Mouse (Mus musculus): ENCODE data around the gene Specc1l. TPM values are rescaled to one million over a fixed set of nuclear protein-coding genes. Genes with fewer than 3 reads are reported as not detected.

The Specc1l gene
- polyA plus RNA-seq (2015; fragmentation: Nextera tagmentation; extraction: Ambion mirVana), result 28.3 and 31.7 TPM in 2 replicates

DNA sequence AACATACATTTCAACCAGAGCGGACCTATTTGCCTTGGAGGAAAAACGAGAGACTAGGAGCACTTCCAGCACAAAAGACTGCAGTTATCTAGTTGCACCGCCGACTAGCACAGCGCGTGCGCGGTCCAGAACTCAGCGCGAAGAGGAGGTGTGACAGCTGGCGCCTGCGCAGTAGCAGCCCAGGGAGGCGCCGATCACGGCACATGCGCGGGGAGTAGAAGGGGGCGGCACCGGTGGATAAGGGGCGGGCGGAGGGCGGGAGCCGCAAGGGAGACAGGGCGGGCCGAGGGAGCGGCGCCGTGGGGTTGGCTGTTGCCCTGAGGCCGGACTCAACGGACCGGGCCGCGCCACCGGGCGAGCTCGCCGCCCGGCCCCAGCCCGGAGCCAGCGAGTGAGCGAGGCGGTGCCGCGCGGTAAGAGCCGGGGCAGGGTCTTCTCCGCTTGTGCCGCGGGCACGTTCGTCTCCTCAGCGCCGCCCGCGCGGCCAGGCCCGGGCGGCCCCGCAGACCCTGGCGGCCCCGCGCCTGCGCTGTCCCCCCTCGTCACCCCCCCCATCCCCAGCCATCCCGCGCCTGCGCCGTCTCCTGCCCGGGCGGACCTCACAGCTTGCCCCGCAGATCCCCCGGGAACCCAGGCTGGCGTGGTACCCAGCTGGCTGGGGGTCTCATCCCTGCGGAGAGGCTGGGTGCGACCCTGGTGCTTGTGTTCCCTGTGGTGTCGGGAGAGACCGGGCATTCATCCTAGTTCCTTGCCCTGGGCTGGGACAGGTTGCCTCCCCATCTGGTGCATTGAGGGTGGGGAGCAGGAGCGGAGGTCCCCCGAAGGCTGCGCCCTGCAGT, at the start of gene Specc1l:
Gene Specc1l (plus strand): TSS at position 267 of the 839 bp plus-strand sequence.
- Histone ChIP-seq H3K9ac (peak within 1 kb of the TSS; percentile 89), H3K4me1 (peaks cover 5% of the 10 kb centered on the region), H3K36me3 (no peaks in the 10 kb centered on the region), H3K27me3 (no peaks in the 10 kb centered on the region), H3K4me3 (peak within 1 kb of the TSS; percentile 90), H3K4me2 (peak within 1 kb of the TSS; percentile 55), H3K27ac (peak within 1 kb of the TSS; percentile 99), H3K9me3 (no peaks in the 10 kb centered on the region)
- ATAC-seq (ENCODE audit: insufficient number of reproducible peaks, low FRiP score, low TSS enrichment, low read depth), result peak; percentile 98
- WGBS, result under 1% methylated on average over 79 of the region's 80 CpGs

DNA sequence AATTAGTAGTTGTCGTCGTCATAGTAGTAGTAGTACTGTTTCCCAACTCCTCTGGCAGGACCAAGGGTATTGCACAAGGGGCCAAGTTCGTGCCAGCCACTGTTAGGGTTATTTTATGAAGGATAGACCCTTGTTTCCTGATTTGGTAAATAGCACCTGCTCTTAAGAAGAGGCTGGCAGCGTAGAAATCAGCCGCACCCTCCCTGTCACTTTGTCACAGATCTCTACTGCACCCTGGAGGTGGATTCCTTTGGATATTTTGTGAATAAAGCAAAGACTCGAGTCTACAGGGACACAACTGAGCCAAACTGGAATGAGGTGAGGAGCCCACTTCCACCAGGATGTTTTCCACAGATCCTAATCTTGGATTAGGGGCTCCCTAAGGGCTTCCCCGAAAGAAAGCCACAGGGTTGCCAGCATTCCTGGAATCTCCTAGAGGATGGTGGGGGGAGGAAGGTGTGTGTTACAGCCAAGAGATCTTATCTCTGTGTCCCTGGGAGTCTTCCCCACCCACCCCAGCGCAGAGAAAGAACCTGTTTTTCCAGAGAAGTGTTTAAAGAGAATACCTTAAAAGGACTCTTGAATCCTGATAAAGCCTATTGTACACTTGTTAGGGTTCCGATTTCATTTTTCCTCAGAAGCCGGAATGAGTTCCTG, 45.9 kb upstream of the Specc1l start:
- ATAC-seq (ENCODE audit: insufficient number of reproducible peaks, low FRiP score, low TSS enrichment, low read depth), result no peak
- H3K4me2 ChIP-seq, result no peak overlapping the region
- H3K4me1 ChIP-seq, result 0 out of 2 replicates have a peak, but pooled peaks cover 3% of the 10 kb centered on the region
- 0 out of 2 replicates have a peak overlapping the region, but pooled peaks have one; percentile 29 for H3K27ac ChIP-seq
- H3K9ac ChIP-seq, result no peak overlapping the region
- H3K4me3 ChIP-seq, result no peak overlapping the region
- no peaks in the 10 kb centered on the region for H3K9me3 ChIP-seq
- H3K27me3 ChIP-seq, result no peaks in the 10 kb centered on the region
- WGBS, result 66% methylated on average over 10 of the region's 10 CpGs
- peaks cover 65% of the 10 kb centered on the region for H3K36me3 ChIP-seq

DNA sequence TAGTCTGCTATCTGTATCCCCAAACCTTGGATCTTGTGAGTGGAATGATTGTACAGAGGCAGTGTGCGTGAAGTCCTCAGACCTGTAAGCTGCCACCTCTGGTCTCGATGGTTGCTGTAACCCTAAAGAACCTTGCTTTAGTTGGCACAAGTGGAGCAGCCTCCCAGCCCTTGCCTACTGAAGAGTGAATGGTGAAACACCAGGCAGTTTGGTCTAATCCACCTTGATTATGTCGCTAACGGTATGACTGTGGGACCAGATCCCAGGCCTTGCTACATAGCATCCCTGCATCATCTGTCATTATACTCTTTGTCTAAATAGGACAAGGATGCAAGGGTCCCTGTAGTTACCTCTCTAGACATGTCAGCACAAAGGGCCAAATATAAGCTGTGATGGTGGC, 45.3 kb upstream of the Specc1l start:
- peaks cover 66% of the 10 kb centered on the region for H3K36me3 ChIP-seq
- no peak overlapping the region for H3K9ac ChIP-seq
- H3K4me3 ChIP-seq, result no peak overlapping the region
- 0 out of 2 replicates have a peak overlapping the region, but pooled peaks have one; percentile 29 for H3K27ac ChIP-seq
- no peak overlapping the region for H3K4me2 ChIP-seq
- H3K27me3 ChIP-seq, result no peaks in the 10 kb centered on the region
- WGBS, result 80% methylated on average over 4 of the region's 4 CpGs
- ATAC-seq (ENCODE audit: insufficient number of reproducible peaks, low FRiP score, low TSS enrichment, low read depth), result no peak
- 0 out of 2 replicates have a peak, but pooled peaks cover 3% of the 10 kb centered on the region for H3K4me1 ChIP-seq
- H3K9me3 ChIP-seq, result no peaks in the 10 kb centered on the region

DNA sequence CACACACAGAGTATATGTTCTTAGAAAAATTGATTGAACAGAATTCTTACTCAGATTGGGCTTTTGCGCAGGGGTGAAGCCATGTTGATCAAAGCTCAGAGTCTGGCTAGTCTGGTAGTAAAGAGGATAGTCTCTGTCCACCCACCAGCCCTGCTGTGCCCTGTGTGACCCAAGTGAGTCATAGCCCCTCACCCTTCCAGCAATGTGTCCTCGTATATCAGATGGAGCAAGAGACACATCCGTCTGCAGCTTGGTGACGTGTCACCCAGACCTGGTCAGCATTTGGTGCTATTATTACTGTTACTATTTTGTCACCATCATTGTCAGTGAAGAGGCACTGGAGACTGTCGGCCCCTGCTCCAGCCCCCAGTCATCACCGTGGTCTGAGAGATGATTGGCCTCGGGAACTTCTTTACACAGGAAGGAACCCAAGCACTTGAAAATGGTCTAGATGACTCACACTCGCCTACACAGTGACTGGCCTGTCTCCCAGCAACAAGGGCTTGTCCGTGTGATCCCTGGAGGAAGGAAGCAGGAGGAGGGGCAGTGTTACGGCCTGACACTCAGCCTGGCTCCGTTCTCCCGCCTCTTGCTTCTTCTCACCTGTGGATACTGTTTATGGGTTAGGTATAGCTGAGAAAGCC, 41.5 kb upstream of the Specc1l start:
- no peak overlapping the region for H3K4me2 ChIP-seq
- H3K27me3 ChIP-seq, result no peaks in the 10 kb centered on the region
- H3K9ac ChIP-seq, result no peak overlapping the region
- no peak overlapping the region for H3K4me3 ChIP-seq
- H3K9me3 ChIP-seq, result no peaks in the 10 kb centered on the region
- 0 out of 2 replicates have a peak, but pooled peaks cover 3% of the 10 kb centered on the region for H3K4me1 ChIP-seq
- WGBS, result 75% methylated on average over 12 of the region's 12 CpGs
- ATAC-seq (ENCODE audit: insufficient number of reproducible peaks, low FRiP score, low TSS enrichment, low read depth), result no peak
- no peak overlapping the region for H3K27ac ChIP-seq
- H3K36me3 ChIP-seq, result peaks cover 63% of the 10 kb centered on the region

DNA sequence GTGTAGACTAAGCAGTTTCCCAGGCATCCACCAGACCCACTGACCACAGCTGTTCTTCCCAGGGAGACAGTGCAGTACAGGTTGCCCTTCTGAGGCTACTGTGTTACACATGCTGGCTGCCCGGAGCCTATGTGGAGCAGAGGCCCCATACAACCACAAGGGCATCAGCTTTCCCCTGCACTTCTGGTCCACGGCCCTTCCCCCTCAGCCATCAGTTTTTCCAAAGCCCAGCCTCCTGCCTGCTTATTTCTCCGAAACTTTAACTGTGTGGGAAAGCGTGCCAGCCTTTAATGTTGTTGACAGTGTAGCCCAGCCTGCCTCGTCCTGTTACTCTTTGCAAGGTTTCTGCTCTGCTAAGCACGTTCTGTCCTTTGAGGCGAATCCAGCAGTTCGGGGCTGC, 38.8 kb upstream of the Specc1l start:
- 70% methylated on average over 8 of the region's 8 CpGs for WGBS
- Histone ChIP-seq H3K4me3 (no peak overlapping the region), H3K9me3 (no peaks in the 10 kb centered on the region), H3K9ac (no peak overlapping the region), H3K27me3 (no peaks in the 10 kb centered on the region), H3K4me2 (no peak overlapping the region), H3K27ac (no peak overlapping the region), H3K36me3 (peaks cover 77% of the 10 kb centered on the region), H3K4me1 (0 out of 2 replicates have a peak, but pooled peaks cover 3% of the 10 kb centered on the region)
- no peak for ATAC-seq (ENCODE audit: insufficient number of reproducible peaks, low FRiP score, low TSS enrichment, low read depth)

DNA sequence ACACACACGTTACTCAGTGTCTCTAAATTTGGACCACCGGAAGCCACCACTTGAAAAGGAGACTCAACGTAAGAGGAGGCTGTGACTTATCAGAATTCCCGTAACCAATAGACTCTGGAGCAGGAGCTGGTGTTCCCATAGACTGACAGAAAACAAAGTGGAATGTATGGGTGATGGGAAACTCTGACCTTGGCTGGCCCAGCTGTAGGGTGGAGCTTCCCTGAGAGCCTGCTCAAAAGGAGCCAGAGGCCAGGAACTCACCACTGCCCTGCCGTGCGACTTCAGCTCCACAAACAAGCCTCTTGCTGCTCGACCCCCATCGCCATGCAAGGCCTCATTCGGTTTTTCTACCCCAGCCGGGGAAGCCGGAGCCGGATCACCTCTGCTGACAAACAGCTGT, 38.2 kb upstream of the Specc1l start:
- WGBS, result 80% methylated on average over 12 of the region's 12 CpGs

DNA sequence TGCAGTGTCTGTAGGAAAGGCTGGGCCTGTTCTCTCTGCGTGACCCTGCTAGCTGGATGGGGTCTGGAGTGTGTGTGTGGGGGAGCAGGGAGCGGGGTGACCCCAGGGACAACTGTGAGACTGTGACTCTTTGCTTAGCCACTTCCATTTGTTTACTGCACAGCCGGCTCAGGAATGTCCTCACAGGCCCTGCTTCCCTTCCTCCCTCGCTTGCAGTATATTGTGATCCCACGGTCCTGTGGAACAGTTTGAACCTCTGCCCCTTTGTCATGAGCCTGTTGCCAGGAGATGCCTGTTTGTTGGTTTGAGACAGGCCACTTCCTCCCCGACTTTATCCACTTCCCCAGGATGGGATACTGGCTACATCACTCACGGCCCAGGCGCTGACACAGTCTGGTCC, 35.4 kb upstream of the Specc1l start:
- Histone ChIP-seq H3K27ac (no peak overlapping the region), H3K27me3 (no peaks in the 10 kb centered on the region), H3K4me3 (no peak overlapping the region), H3K36me3 (peaks cover 87% of the 10 kb centered on the region), H3K9me3 (no peaks in the 10 kb centered on the region), H3K4me2 (no peak overlapping the region), H3K9ac (no peak overlapping the region), H3K4me1 (no peaks in the 10 kb centered on the region)
- 80% methylated on average over 8 of the region's 8 CpGs for WGBS
- no peak for ATAC-seq (ENCODE audit: insufficient number of reproducible peaks, low FRiP score, low TSS enrichment, low read depth)

More for the DNA sequence above, 38.2 kb upstream of the Specc1l start:
- Histone ChIP-seq H3K27me3 (no peaks in the 10 kb centered on the region), H3K27ac (no peak overlapping the region), H3K4me3 (no peak overlapping the region), H3K9ac (no peak overlapping the region), H3K36me3 (peaks cover 78% of the 10 kb centered on the region), H3K4me2 (no peak overlapping the region), H3K9me3 (no peaks in the 10 kb centered on the region), H3K4me1 (0 out of 2 replicates have a peak, but pooled peaks cover 3% of the 10 kb centered on the region)
- ATAC-seq (ENCODE audit: insufficient number of reproducible peaks, low FRiP score, low TSS enrichment, low read depth), result no peak

DNA sequence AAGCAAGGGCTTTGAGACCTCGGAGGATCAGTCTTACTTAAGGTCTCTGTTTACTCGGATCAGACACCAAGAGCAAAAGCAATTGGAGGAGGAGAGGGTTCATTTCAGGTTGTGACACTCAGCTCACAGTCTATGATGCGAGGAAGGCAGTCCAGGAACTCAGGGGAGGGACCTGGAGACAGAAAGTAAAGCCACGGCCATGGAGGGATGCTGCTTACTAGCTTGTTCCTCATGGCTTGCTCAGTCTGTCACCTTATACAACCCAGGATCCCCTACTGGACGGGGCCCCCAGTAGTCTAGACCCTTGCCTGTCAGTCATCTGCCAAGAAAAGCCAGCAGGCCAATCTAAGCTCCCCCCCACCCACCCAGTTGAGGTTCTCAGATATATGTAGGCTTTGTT, 33.0 kb upstream of the Specc1l start:
- H3K4me2 ChIP-seq, result no peak overlapping the region
- WGBS, result 92% methylated on average over 5 of the region's 5 CpGs

DNA sequence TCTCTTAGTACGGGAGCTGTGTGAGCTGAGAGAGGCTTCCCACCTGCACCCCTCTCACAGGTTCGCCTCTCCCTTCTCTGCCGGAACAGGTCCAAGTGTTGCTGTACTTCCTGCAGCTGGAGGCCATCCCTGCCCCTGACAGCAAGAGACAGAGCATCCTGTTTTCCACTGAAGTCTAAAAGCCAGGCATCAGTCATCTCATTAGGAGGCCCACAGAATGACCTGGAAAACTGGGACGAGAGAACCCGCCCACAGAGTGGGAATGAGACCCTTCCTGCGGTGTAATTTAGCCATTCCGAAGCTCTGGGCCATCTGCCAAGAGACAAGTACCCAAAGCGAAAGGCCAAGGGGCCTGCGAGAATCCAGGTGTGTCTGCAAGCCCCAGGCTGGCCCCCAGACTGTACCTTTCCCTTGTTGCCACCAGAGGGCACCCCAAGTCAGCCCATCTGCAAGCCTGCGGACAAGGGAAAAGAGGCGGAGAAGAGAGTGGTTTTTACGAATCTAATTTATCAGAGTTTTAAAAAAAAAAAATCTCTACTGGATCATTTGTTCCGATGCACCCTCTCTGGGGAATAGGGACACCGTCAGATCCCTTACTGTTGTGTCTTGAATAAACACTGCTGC, 29.6 kb upstream of the Specc1l start:
- WGBS, result 23% methylated on average over 14 of the region's 14 CpGs
- no peak for ATAC-seq (ENCODE audit: insufficient number of reproducible peaks, low FRiP score, low TSS enrichment, low read depth)
- peaks cover 65% of the 10 kb centered on the region for H3K36me3 ChIP-seq
- H3K9ac ChIP-seq, result no peak overlapping the region
- no peaks in the 10 kb centered on the region for H3K9me3 ChIP-seq
- no peaks in the 10 kb centered on the region for H3K27me3 ChIP-seq
- H3K27ac ChIP-seq, result 0 out of 2 replicates have a peak overlapping the region, but pooled peaks have one; percentile 33
- H3K4me2 ChIP-seq, result no peak overlapping the region
- H3K4me1 ChIP-seq, result no peaks in the 10 kb centered on the region
- no peak overlapping the region for H3K4me3 ChIP-seq

More for the DNA sequence above, 33.0 kb upstream of the Specc1l start:
- no peaks in the 10 kb centered on the region for H3K27me3 ChIP-seq
- no peak overlapping the region for H3K9ac ChIP-seq
- H3K27ac ChIP-seq, result no peak overlapping the region
- H3K36me3 ChIP-seq, result peaks cover 86% of the 10 kb centered on the region
- no peak for ATAC-seq (ENCODE audit: insufficient number of reproducible peaks, low FRiP score, low TSS enrichment, low read depth)
- H3K9me3 ChIP-seq, result no peaks in the 10 kb centered on the region
- no peak overlapping the region for H3K4me3 ChIP-seq
- H3K4me1 ChIP-seq, result no peaks in the 10 kb centered on the region

DNA sequence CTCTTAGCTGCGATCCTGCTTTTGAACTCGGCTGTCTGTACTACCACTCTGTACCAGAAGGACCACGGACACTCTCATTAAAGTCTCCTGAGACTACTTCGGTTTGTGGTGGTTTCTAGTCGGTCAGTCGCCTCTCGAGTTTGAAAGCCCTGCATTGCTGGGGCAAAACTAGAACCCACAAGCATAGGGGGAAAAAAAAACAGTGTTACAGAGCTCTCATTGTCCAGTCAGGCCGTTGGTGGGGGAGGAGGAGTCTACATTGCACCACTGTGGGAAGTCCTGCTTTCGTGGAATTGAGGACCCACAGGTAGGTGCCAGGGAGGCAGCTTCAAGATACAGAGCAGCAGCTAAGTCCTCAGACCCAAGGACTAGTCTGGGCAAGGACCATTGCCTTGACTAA, 27.0 kb upstream of the Specc1l start:
- 84% methylated on average over 9 of the region's 9 CpGs for WGBS
- no peaks in the 10 kb centered on the region for H3K27me3 ChIP-seq
- no peak overlapping the region for H3K4me3 ChIP-seq
- H3K36me3 ChIP-seq, result peaks cover 40% of the 10 kb centered on the region
- no peak for ATAC-seq (ENCODE audit: insufficient number of reproducible peaks, low FRiP score, low TSS enrichment, low read depth)
- no peak overlapping the region for H3K9ac ChIP-seq
- H3K9me3 ChIP-seq, result no peaks in the 10 kb centered on the region
- H3K4me1 ChIP-seq, result 0 out of 2 replicates have a peak, but pooled peaks cover 4% of the 10 kb centered on the region
- no peak overlapping the region for H3K4me2 ChIP-seq
- no peak overlapping the region for H3K27ac ChIP-seq

DNA sequence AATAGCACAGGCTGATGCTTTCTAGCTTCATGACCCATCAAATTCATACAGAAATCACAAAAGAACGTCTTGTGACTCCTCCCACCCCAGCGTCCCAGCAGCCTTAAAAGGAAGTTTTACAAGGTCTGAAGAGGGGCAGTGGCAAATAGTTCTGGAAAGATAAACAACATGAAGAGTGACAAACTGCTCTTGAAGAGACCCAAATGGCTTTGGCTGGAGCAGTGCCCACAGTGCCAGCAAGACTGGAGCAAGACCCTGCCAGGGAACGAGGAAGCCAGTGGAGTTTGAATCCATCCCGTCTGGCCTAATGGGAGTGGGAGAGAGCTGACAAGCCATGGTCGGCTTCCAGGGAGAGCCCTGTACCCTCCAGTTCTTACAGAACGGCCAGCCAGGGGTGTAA, 25.3 kb upstream of the Specc1l start:
- no peak overlapping the region for H3K4me3 ChIP-seq
- no peak overlapping the region for H3K4me2 ChIP-seq
- H3K9ac ChIP-seq, result no peak overlapping the region
- no peaks in the 10 kb centered on the region for H3K9me3 ChIP-seq
- ATAC-seq (ENCODE audit: insufficient number of reproducible peaks, low FRiP score, low TSS enrichment, low read depth), result no peak
- peaks cover 22% of the 10 kb centered on the region for H3K36me3 ChIP-seq
- no peaks in the 10 kb centered on the region for H3K27me3 ChIP-seq
- WGBS, result 45% methylated on average over 6 of the region's 6 CpGs
- H3K27ac ChIP-seq, result no peak overlapping the region
- H3K4me1 ChIP-seq, result 0 out of 2 replicates have a peak, but pooled peaks cover 4% of the 10 kb centered on the region
